Comparison of ENCODE assay signal across 11 mouse cellular contexts in the genomic region with DNA sequence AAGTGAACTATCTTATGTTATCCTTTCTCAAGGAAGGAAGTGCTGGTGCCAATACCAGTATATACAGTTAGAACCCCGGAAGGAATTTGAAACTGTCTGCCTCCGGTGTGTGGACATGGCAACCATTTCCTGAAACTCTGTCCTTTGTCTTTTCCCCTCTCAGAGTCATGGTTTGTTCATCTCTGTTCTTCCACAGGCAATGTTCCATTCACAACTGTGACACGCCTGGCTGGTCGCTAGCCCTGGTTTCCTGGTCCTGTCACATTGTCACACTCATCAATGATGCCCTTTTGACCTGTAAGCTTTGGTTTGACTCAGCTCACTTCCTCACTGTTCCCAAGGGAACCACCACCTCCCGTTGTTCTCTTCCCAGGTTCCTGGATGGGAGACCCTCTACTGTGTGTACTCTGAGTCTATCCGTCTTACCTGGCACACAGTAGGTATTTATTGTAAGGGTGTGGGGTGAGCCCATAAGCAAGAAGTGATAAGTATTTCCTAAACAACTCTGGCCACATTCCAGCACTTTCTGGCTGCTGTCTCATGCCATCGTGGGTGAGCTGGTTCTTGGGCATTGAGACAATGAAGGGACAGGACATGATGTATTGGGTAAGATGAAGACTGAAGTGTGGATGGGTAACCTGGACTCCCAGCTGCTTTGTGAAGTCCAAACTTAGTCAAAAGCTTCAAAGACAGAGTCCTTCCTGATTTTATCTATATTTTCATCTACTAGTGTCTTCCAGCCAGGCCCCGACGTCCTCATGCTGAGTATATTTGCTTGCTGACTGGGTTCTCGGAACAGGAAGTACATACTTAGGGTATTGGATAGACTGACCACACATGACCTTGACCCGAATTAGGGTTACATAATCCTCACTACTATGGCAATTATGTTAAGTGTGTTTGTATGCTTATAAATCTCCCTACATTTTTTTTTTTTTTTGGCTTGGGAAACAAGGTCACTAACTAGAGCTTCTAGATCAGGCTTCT. TPM values are rescaled to one million over a fixed set of nuclear protein-coding genes. Genes with fewer than 3 reads are reported as not detected.
A peak's percentile ranks its signal among the peaks of the same experiment; 100 is the strongest.
DNase-seq lines count a peak whose midpoint lies in the region; ATAC-seq and TF ChIP-seq lines count a peak whose summit lies in the region.
"Had no signal": no experiment of that assay in that cellular context is flagged by ENCODE, and none has a peak within 500 bp of the region (broad histone marks: within the 10 kb centered on the region; RNA-seq: fewer than 3 reads in every experiment).

No protein-coding gene starts in this region.

- H3K4me3 ChIP-seq in bone marrow, adult 2 months (replicated peaks; ENCODE audit: control insufficient read depth, low read depth, low read length) = no peak overlapping the region
- H3K4me3 ChIP-seq: forebrain, embryonic 13.5 days had no signal

- TF ChIP-seq CTCF in bone marrow, adult 2 months (IDR thresholded peaks at IDR 0.05; ENCODE audit: control insufficient read depth, insufficient read depth, low read length) = no peak

- peak; percentile 94 for DNase-seq in heart, adult 11 months
- no peak for DNase-seq in heart, adult 8-10 months (ENCODE audit: low spot score)
- DNase-seq in kidney, postnatal 25 days = peak; percentile 25 to 64
- no peak for DNase-seq in left cerebral cortex, postnatal 4 days
- no peak for DNase-seq in cerebellum, postnatal 36 days
- DNase-seq in gastrocnemius, adult 18-20 months (ENCODE audit: low spot score) = no peak
- DNase-seq: right cerebral cortex, adult 18-20 months; thymus, postnatal 36 days had no signal

- H3K4me1 ChIP-seq in bone marrow, adult 2 months (ENCODE audit: control insufficient read depth, insufficient read depth, low read length) = peaks cover 10% of the 10 kb centered on the region
- H3K4me1 ChIP-seq: forebrain, embryonic 13.5 days had no signal

- peak overlapping the region; percentile 65 for H3K27ac ChIP-seq in bone marrow, adult 2 months (ENCODE audit: control insufficient read depth, insufficient read depth, low read depth, low read length, poor library complexity)
- H3K27ac ChIP-seq: forebrain, embryonic 13.5 days had no signal

- no peak for TF ChIP-seq POLR2A in bone marrow, adult 2 months (IDR thresholded peaks at IDR 0.05; ENCODE audit: borderline replicate concordance, control insufficient read depth, low read depth, low read length)

- peak; percentile 66 for ATAC-seq in megakaryocyte progenitor cell, adult 5-6 weeks (replicated peaks; ENCODE audit: poor library complexity)
- ATAC-seq: forebrain, embryonic 13.5 days had no signal

- intact Hi-C loops in left cerebral cortex, postnatal 4 days (cut with DNase I) = no loop called here

- WGBS in bone marrow, adult 2 months = 25% methylated on average over 11 of the region's 11 CpGs

RNA-seq across cellular contexts. Expression of a gene that starts 6.4 kb away (rescaled TPM):
- total RNA-seq in heart, adult 8-10 months (2022) = 10 to 100 TPM; 35.5 to 60.3 (median 45.4) TPM
- polyA plus RNA-seq in bone marrow, adult 2 months (2011; ENCODE audit: insufficient read depth, insufficient read length, low replicate concordance, missing spikeins) = 1.9 and 2.7 TPM in 2 replicates
- total RNA-seq in megakaryocyte progenitor cell, adult 5-6 weeks (2015) = 0.17 and 1.4 TPM in 2 replicates
- 0.33 TPM in 1 of 2 replicates, not detected in the other for total RNA-seq in megakaryocyte progenitor cell, adult 5-6 weeks (2017)
- 1 to 10 TPM; 1.4 to 1.9 TPM for total RNA-seq in left cerebral cortex, postnatal 4 days (2021)
- 10 to 100 TPM; 25.9 to 30.8 TPM for total RNA-seq in gastrocnemius, adult 18-20 months (2021)

RNA-seq across cellular contexts. Expression of a gene that starts 35.5 kb away (rescaled TPM):
- total RNA-seq in heart, adult 8-10 months (2022) = 100 to 1,000 TPM; 123 to 159 (median 134) TPM
- 88.8 and 134 TPM in 2 replicates for polyA plus RNA-seq in bone marrow, adult 2 months (2011; ENCODE audit: insufficient read depth, insufficient read length, low replicate concordance, missing spikeins)
- total RNA-seq in megakaryocyte progenitor cell, adult 5-6 weeks (2015) = 154 and 191 TPM in 2 replicates
- 131 and 135 TPM in 2 replicates for total RNA-seq in megakaryocyte progenitor cell, adult 5-6 weeks (2017)
- 10 to 100 TPM; 76.4 to 80.1 TPM for total RNA-seq in left cerebral cortex, postnatal 4 days (2021)
- total RNA-seq in gastrocnemius, adult 18-20 months (2021) = 10 to 100 TPM; 96.0 to 99.4 TPM

RNA-seq across cellular contexts. Expression of a gene that starts 45.3 kb away (rescaled TPM):
- total RNA-seq in heart, adult 8-10 months (2022) = 10 to 100 TPM; 36.6 to 76.5 (median 42.3) TPM
- 26.4 and 38.2 TPM in 2 replicates for polyA plus RNA-seq in bone marrow, adult 2 months (2011; ENCODE audit: insufficient read depth, insufficient read length, low replicate concordance, missing spikeins)
- 3.9 and 5.4 TPM in 2 replicates for total RNA-seq in megakaryocyte progenitor cell, adult 5-6 weeks (2015)
- total RNA-seq in megakaryocyte progenitor cell, adult 5-6 weeks (2017) = 0.37 and 1.8 TPM in 2 replicates
- total RNA-seq in left cerebral cortex, postnatal 4 days (2021) = 10 to 100 TPM; 10.9 to 11.3 TPM
- total RNA-seq in gastrocnemius, adult 18-20 months (2021) = 10 to 100 TPM; 15.5 to 30.3 TPM

Comparison
In these comparisons a context has a peak if more than half of its experiments do, and no peak if none do; other contexts are left out.
1. DNase-seq: peak in heart, adult 11 months (single experiment) and kidney, postnatal 25 days (2 of 2); none in heart, adult 8-10 months (single experiment), left cerebral cortex, postnatal 4 days (single experiment), cerebellum, postnatal 36 days (0 of 2) and gastrocnemius, adult 18-20 months (single experiment).
2. RNA of a gene that starts 6.4 kb away (total RNA-seq): 35.5 to 60.3 TPM in heart, adult 8-10 months and 25.9 to 30.8 TPM in gastrocnemius, adult 18-20 months; 1.4 to 1.9 TPM in left cerebral cortex, postnatal 4 days and 0.17 to 1.4 TPM in megakaryocyte progenitor cell, adult 5-6 weeks; every median in the first group is over 4 times any median in the second.